Mouse (Mus musculus) embryonic fibroblast, embryonic 13.5 days (primary cell): ENCODE measurements around the gene Gm20696. TPM values are rescaled to one million over a fixed set of nuclear protein-coding genes. Genes with fewer than 3 reads are reported as not detected.

Source experiments
- H3K27ac ChIP-seq: 2 replicates; pipeline ENCODE4 v1.5.1; 2012; ENCODE audit warnings: low read length, control low read depth, inconsistent platforms; ENCODE audit not compliant: insufficient read depth
- H3K4me1 ChIP-seq: 2 replicates; pipeline ENCODE4 v1.6.1; 2011; ENCODE audit warnings: low read length; ENCODE audit not compliant: control insufficient read depth, insufficient read depth
- H3K4me3 ChIP-seq: 2 replicates; pipeline ENCODE4 v1.5.1; 2011; ENCODE audit warnings: mild to moderate bottlenecking, control low read depth, low read length; ENCODE audit not compliant: insufficient read depth
- CTCF ChIP-seq: IDR thresholded peaks from 2 replicates; pipeline ENCODE4 v1.5.1; 2011; ENCODE audit warnings: mild to moderate bottlenecking, control low read depth, low read length, moderate library complexity, borderline replicate concordance; ENCODE audit not compliant: insufficient read depth
- POLR2A ChIP-seq: IDR thresholded peaks from 2 replicates; pipeline ENCODE4 v1.6.1; 2011; ENCODE audit warnings: low read depth, mild to moderate bottlenecking, control low read depth, low read length, moderate library complexity
- polyA plus RNA-seq: library from polyadenylated mRNA; stranded (reverse); fragments of >200 nt; gene quantifications from 2 replicates; pipeline ENCODE4 v1.2.4, GENCODE M21; 2011; ENCODE audit warnings: low read depth; ENCODE audit not compliant: missing spikeins, insufficient read length

Gm20696 gene
- polyA plus RNA-seq, 1 experiment = 5.2 TPM

DNA sequence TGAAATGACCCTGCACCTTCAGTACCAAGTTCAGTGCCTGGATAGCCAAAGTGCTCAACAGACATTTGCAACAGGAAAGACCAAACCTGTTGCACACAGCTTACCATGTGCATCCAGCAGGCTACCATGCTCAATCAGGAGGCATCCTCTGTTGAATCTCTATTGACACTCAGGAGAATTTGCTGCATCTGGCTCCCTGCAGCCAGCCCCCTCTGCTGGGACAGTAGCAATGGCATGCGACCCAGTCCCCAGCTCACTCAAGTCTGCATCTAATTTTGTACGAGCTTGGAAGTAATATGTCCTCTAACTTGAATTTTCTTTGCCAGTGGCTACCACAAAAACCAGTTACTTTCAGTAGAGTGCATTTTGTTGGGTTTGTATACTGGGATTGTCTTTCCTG, 312.3 kb downstream of the Gm20696 start:
- H3K4me1 ChIP-seq = 0 out of 2 replicates have a peak, but pooled peaks cover 3% of the 10 kb centered on the region
- H3K4me3 ChIP-seq = no peak overlapping the region
- no peak overlapping the region for H3K27ac ChIP-seq
- TF ChIP-seq CTCF (no peak), POLR2A (no peak)

- no peak for TF ChIP-seq POLR2A
Observed at GRCm38 (mm10) chr6:99353441-99353840, 313.2 kb downstream of the Gm20696 start.

DNA sequence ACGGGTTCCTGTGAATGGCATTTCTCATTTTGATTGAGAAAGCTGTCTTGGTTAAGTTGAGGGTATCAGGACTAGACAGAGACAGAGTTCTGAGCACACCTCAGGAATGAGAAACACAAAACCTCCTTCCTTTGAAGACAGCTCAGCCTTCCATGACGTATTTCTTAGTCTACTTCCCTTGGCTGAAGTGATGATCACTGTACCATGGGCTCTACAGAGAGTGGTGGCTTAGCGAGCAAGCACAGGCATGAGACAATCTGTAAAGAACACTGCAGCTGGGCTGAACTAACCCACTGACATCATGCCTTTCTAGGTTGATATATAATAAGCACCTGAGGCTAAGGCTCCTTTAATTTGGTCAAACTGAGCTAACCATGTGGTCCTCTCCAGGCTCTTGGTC, 316.0 kb downstream of the Gm20696 start:
- Histone ChIP-seq H3K4me3 (no peak overlapping the region), H3K27ac (no peak overlapping the region), H3K4me1 (0 out of 2 replicates have a peak, but pooled peaks cover 3% of the 10 kb centered on the region)
- TF ChIP-seq CTCF = no peak
- TF ChIP-seq POLR2A = no peak

More at GRCm38 (mm10) chr6:99353441-99353840, 313.2 kb downstream of the Gm20696 start:
- Histone ChIP-seq H3K4me1 (no peaks in the 10 kb centered on the region), H3K27ac (no peak overlapping the region), H3K4me3 (no peak overlapping the region)

DNA sequence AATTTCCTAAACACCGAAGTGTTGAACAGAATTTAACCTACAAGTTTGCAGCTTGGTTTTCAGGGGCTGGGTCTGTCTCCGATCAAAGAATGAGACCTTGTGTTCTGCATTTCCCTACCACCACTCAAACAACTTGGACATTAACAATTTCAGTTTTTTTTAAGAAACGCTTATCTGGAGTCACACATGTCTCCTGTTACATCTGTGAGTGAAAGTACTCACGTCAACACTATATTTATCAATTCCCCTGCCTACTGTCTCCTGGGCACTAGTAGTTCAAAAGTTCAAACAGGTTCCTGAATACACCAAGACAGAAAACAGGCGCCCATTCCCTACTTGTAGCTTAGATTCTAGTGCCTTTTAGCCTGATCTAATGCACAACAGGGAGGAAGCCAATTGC, 316.4 kb downstream of the Gm20696 start:
- 0 out of 2 replicates have a peak, but pooled peaks cover 3% of the 10 kb centered on the region for H3K4me1 ChIP-seq
- no peak for TF ChIP-seq POLR2A
- no peak for TF ChIP-seq CTCF
- H3K4me3 ChIP-seq = no peak overlapping the region
- H3K27ac ChIP-seq = no peak overlapping the region

DNA sequence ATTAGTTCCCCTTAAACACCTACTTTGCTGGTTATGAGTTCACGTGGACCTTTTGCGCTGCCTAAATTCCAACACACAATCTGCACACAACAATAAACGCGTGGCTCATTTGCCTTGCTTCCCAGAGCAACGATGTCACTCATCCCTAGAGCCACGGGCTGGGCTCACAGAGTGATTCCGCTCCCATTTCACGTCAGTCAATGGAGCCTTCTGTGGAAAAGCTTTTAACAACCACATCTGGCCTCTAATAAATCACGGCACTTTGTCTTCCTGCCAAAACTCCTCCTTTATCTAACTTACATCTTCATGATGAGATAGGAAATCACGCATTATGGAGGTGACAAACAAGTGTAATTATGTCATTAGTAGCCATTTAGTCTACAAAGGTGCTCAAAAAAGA, 318.8 kb downstream of the Gm20696 start:
- H3K4me3 ChIP-seq = no peak overlapping the region
- TF ChIP-seq POLR2A = no peak
- no peak for TF ChIP-seq CTCF
- no peak overlapping the region for H3K27ac ChIP-seq
- peaks cover 8% of the 10 kb centered on the region; the same call in 1 of the 2 replicates for H3K4me1 ChIP-seq

DNA sequence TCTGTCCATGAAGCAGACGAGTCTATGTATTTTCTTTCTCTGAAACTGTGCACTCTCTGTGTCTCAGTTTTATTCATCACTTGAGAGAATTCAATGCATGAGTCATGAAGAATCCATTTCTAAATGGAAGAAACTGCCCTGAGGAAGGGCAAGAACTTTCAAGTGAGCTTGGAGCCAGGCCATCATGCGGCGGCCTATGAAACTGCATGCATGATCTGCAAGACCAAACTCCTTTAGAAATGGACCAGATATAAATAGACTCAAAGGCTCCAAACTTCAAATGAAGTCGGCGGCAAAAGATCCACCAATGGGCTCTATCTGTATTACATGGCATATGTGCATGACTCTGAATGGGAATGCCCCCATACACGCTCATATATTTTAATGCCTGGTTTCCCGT, 321.6 kb downstream of the Gm20696 start:
- H3K4me1 ChIP-seq = peaks cover 8% of the 10 kb centered on the region; the same call in 1 of the 2 replicates
- H3K4me3 ChIP-seq = no peak overlapping the region
- TF ChIP-seq CTCF = no peak
- TF ChIP-seq POLR2A = no peak
- H3K27ac ChIP-seq = peak overlapping the region; percentile 72

DNA sequence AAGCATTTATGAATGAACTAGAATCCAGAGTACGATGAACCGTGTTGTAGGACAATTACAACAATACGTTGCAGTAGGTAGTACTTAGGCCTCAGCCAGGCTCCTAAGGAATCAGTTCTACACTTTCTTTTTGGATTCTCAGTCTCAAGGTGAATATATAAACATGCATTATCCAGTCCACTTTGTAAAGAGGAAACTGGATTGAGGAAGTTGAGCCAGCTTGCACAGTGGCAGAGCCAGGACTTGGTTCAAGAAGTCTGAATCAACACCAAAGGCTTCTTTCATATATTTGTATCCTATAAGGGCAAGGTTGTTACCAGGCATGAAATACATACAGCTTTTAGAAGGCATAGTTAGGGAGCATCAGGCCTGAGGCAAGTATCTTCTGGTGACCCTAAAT, 322.2 kb downstream of the Gm20696 start:
- Histone ChIP-seq H3K27ac (peak overlapping the region; percentile 72), H3K4me1 (peaks cover 8% of the 10 kb centered on the region; the same call in 1 of the 2 replicates), H3K4me3 (no peak overlapping the region)
- TF ChIP-seq POLR2A (no peak), CTCF (no peak)

- Histone ChIP-seq H3K4me3 (no peak overlapping the region), H3K4me1 (peaks cover 8% of the 10 kb centered on the region; the same call in 1 of the 2 replicates), H3K27ac (peak overlapping the region; percentile 72)
- TF ChIP-seq POLR2A = no peak
- no peak for TF ChIP-seq CTCF
Observed at GRCm38 (mm10) chr6:99343815-99344214, 322.8 kb downstream of the Gm20696 start.

GRCm38 (mm10) chr6:99342416-99342815, 324.2 kb downstream of the Gm20696 start:
- Histone ChIP-seq H3K27ac (no peak overlapping the region), H3K4me1 (peaks cover 7% of the 10 kb centered on the region), H3K4me3 (no peak overlapping the region)
- TF ChIP-seq POLR2A (no peak), CTCF (no peak)

DNA sequence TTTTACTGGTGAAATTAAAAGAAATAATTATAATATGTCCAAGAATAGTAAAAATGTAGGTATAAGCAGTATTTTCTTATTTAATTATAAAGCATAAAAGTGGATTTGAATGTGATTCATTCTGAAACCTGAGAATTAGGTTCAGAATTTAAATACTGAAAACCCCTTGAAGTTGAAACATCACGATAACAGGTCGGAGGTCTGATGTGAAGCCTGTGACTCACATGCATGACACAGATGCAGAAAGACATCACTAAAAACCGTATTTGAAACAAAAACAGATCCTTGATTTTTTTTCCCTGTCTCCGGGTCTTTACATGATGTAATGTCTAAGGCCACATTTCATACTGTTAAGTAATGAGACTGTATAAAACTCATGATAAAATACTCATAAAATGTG, 325.7 kb downstream of the Gm20696 start:
- H3K4me3 ChIP-seq = no peak overlapping the region
- H3K27ac ChIP-seq = no peak overlapping the region
- H3K4me1 ChIP-seq = peaks cover 9% of the 10 kb centered on the region
- TF ChIP-seq CTCF = no peak
- TF ChIP-seq POLR2A = no peak
